Mouse (Mus musculus): Measurements from ENCODE around the gene Ubl7.

DNA sequence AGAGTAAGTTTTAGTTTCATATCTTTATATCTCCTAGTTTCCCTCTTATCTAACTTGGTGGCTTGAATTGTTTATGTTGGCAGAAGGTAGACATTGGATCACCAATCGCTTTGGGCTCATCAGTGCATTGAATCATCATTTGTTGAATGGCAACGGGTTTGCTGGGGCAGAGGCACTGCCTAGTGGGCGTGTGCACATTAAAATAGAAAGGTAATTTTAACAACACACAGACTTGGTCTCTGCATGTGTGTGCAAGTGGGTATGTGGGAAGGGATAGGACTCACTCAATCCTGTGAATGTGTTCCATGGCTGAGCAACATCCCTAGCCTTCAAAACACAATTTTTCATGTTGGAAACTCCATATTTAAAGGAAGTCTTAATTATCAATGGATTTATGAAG lies 35.8 kb upstream of the Ubl7 start:
- no peak for TF ChIP-seq CTCF (IDR thresholded peaks at IDR 0.05; ENCODE audit: low read depth, low read length)
- no peak for TF ChIP-seq POLR2A (IDR thresholded peaks at IDR 0.05; ENCODE audit: borderline replicate concordance, low read depth, low read length)
